Mouse (Mus musculus) spleen, adult 12 weeks (tissue): ENCODE data around the gene Ltb.

Experiments
- DNase-seq: peaks from one replicate; pipeline ENCODE4 v3.0.0; 2022; ENCODE audit warnings: low spot score

The Ltb gene

DNA sequence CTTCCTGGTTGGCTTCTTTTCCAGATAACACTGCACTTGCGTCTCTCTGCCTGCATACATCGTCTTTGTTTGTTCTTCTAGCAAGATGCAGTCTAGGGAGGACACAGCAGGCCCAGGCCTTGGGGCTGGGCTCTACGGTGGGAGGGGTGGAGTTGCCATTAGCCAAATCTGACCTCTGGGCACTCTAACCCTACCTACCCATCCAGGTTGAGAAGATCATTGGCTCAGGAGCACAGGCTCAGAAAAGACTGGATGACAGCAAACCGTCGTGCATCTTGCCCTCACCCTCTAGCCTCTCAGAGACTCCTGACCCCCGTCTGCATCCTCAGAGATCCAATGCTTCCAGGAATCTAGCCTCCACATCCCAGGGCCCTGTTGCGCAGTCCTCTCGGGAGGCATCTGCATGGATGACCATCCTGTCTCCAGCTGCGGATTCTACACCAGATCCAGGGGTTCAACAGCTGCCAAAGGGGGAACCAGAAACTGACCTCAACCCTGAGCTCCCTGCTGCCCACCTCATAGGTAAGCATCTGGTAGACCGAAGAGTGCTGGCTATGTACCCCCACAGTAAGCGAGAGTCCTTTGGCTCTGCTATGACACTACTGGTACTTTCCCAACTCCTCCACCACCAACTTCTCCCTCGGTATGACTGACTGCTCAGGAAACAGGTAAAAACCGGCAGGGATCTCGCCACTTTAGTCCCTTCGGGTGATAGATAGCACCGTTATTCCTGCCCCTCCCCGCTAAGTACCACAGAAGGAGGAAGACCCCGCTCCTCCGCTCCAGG, 798 bp downstream of the Ltb start:
- no peak for DNase-seq

DNA sequence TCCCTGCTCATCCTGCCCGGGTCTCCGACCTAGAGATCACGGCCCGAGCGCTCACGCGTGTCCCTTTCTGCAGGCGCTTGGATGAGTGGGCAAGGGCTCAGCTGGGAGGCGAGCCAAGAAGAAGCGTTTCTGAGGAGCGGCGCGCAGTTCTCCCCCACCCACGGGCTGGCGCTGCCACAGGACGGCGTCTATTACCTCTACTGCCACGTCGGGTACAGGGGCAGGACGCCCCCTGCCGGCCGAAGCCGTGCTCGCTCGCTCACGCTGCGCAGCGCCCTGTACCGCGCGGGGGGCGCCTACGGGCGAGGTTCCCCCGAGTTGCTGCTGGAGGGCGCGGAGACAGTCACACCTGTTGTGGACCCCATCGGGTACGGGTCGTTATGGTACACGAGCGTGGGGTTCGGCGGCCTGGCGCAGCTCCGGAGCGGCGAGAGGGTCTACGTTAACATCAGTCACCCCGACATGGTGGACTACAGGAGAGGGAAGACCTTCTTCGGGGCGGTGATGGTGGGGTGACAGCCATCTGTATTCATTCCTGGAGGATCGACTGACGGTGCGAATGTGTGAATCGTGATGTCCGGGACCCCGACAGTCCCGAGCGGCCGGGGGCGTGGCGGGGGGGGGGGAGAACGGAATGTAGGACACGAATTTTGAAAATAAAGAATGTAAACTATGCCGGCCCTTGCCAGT, 1.5 kb downstream of the Ltb start:
- DNase-seq = peak; percentile 73

DNA sequence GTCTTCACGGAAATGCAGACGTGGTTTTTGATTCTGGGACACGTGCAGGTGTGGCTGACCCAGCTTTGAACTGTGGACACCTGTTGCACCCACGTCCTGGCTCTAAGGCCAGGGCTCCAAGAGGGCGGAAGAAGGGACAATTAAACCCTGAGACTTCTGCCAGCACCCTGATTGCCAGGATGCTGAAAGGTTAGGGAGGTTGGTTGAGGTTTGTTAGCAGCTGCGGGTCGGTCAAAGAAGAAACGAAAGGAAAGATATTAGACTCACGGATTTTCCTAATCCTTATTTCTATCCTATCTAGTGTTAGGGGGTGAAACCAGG, 2.0 kb downstream of the Ltb start:
- DNase-seq = no peak

DNA sequence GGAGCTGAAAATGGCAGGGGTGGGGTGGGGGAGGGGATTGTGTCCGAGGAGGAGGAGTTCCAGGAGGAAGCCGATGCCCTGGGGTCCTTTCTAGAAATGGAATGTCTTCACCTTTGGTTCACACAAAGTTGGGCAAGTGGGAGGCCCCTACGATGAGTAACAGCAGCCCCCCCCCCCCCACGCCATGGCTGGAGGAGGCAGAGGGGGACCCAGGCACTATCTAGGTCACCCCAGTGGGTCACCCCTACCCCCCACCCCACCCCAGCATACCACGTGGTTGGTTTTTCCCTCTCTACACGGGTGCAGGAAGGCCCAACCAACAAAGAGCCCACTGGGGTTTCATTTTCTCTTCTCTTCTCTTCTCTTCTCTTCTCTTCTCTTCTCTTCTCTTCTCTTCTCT, 2.9 kb downstream of the Ltb start:
- DNase-seq = no peak

DNA sequence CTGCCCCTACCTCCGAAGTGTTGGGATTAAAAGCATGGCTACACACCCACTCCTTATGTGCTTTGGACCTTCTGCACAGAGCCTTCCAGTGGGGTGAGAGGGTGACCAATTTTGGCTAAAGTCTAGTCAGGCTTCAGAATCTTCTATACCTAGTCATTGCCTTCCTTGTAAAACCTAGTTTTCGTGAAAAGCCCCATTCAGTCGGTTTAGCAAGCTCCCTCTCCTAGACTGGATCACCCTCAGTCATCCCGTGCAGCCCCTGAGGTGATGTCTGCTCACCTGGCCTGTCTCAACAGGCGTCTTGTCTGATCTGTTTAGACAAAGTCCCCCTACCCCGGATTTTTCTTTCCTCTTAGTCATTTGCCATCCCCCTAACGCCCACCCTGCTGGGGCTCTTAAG, 3.8 kb downstream of the Ltb start:
- no peak for DNase-seq

DNA sequence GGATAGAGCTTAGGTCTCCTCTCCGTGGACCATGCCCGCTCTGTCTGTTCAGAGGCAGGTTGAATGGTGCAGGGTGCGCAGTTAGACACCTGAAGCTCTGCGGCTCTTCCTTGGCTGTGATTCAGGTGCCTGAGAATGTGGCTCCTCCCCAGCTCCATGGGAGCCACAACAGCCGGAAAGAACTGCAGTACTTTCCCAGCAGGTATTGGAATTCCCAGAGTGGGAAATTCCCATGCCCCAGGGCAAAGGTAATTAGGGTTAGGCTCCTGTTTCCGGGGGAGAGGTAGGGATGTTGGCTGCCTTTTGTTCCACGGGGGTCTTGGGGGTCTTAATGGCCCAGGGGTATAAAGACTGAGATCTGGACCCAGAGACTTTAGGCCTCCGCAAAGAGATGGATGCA, 4.7 kb downstream of the Ltb start:
- no peak for DNase-seq

DNA sequence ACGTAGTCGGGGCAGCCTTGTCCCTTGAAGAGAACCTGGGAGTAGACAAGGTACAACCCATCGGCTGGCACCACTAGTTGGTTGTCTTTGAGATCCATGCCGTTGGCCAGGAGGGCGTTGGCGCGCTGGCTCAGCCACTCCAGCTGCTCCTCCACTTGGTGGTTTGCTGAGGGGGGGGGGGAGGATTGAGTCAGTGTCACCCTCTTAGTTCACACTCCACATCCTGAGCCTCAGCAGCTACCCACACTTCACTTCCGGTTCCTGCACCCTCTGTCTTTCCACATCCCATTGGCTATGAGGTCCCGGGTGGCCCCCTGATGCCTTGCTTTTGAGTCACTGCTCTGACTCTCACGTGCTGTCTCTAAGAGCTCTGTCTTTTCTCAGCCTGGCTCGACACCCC, 6.2 kb downstream of the Ltb start:
- DNase-seq = peak; percentile 46

DNA sequence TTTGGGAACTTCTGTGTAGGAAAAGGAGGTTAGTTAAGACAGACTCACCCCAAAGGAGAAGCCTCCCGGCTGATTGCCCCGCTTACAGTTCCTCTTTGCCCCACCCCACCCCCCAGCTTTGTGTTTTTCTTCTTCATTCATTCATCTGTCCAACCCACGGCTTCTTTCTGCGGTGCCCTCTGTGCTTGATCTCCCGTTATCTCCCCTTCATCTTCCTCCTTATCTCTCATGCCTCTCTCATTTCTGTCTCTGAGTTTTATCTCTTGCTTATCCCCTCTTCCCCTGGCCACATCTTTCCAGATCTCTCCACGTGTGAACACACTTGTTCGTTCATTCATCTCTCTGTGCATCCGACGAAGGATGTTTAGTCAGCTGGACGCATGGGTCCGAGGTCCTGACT, 6.9 kb downstream of the Ltb start:
- no peak for DNase-seq

DNA sequence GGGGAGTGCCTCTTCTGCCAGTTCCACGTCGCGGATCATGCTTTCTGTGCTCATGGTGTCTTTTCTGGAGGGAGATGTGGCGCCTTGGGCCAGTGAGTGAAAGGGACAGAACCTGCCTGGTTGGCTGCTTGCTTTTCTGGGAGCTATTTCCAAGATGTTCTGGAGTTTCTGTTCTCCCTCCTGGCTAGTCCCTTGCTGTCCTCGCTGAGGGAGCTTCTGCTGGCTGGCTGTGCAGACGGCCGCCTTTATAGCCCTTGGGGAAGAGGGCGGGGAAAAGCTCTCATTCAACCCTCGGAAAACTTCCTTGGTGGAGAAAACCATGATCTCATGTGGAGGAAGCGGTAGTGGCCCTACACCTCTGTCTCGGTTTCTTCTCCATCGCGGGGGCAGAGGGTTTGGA, 7.5 kb downstream of the Ltb start, which contains the start of gene Tnf:
Gene Tnf (minus strand): TSS at position 221 of the 400 bp plus-strand sequence.
- DNase-seq = peak; percentile 35

DNA sequence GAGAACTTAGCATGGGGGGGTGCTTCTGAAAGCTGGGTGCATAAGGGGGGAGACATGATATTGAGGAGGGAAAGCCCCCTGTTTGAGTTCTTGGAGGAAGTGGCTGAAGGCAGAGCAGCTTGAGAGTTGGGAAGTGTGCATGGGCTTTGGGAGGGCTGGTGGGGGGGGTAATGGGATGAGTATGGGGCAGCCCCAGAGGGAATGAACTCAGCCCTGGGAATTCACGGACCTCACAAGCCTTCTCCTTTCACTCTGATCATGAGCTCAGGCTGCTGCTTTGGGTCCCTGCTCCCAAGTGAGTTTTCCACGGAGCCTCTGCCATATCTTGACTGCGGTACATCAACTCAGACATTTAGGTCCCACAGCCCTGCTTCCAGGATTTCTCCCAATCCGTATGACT, 8.2 kb downstream of the Ltb start:
- no peak for DNase-seq

DNA sequence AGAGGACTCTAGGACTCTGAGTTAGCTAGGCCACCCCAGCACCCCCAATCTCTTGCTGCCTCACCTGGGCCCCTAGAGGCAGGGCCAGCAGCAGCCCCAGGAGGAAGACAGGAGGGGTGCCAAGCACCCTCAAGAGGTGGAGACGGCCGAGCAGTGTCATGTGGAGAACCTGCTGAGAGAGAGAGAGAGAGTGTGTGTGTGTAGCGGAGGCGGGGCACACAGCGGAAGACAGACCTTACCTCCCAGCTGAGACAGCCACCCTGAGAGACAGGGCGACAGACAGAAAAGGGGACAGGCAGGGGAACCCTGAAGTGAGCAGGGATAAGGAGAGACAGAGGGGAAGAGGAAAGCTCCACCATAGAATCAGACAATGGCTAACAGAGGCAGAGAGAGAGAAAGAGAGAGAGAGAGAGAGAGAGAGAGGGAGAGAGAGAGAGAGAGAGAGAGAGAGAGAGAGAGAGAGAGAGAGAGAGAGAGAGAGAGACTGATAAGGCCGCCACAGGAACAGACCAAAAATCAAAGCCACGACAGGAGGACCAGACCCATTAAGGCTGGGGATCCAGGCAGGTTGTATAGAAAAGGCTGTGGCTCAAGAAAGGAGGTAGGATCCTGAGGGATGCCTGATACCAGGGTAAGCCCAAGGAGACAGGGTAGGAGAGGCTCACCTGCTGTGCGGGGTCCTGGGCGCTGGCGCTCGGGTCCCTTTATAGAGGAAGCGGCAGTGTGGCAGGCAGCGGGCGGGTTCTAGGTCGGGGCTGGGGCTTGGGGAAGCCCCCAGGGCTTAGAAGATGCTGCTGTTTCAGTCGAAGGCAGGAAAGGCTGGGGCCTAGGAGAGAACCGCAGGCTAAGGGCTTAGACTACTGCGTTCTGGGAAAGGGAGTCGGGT, 10.5 kb downstream of the Ltb start, which contains the start of gene Lta:
Gene Lta (minus strand): TSS at position 858 of the 886 bp plus-strand sequence.
- DNase-seq = peak; percentile 37

DNA sequence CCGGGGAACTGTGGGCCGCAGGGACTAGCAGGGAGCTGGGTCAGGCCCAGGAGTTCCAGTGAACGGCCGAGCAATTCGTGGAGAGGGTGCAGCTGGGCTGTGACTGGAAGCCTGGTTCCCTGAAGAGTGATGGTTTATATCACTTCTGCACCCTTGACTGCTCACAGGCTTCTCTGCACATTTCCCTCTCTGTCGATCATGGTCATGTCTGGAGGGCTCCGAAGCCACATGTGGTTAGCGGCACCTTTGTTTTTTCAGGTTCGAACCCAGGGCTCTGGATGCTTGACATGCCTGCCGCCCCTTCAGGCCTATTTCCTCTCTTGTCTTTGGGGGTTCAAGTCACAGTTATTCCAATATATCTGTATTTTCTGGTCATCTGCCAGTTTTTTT, 11.1 kb downstream of the Ltb start:
- DNase-seq = no peak

DNA sequence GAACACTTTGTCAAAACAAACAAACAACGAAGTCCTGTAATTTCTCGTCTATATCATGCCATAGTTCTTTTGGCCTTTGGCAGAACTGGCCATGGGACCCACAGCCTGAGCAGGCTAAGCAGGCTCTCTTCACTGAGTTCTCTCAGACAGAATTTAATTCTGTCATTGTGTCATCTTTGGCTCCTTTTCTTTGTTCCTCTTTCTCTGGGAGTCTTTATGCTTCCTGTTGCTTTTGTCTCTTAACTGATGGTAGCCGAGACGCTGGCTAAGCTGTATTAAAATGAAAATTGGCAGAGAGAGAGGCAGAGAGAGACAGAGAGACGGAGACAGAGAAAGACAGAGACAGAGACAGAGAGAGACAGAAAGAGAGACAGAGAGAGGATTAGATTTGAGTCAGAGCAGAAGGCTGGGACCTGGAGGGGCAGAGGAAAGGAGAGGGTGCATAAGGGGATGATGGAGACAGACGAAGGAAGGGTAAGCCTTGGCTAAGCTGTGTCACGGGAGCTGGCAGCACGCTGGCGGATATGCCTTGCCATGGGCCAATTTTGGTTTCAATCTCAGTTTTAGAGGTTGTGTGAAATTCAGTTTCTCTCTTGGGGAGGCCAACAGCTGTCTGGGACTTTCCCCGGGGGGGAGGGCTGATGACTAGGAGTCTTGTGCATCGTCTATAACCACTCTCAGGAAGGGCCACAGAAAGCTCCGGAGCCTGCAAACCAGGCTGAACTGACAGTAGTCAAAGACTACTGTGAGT, 15.7 kb downstream of the Ltb start:
- DNase-seq = peak; percentile 60

DNA sequence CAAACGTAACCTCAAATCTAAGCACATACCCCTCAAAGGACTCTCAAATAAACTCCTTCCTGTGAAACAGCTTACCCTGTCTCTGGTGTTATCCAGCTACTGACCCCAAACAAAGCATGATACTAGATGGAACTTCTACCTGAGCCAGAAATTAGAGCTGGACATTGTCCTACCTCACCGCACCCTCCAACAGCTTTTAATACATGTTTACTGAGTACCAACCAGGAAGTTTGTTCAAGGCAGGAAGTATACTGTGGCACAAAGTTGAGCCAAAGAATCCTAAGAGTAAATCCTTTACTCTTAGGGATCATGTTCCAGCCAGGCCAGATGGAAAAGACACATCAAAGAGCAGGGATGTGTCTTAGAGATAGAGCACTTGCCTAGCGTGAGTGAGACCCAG, 16.4 kb downstream of the Ltb start:
- no peak for DNase-seq

DNA sequence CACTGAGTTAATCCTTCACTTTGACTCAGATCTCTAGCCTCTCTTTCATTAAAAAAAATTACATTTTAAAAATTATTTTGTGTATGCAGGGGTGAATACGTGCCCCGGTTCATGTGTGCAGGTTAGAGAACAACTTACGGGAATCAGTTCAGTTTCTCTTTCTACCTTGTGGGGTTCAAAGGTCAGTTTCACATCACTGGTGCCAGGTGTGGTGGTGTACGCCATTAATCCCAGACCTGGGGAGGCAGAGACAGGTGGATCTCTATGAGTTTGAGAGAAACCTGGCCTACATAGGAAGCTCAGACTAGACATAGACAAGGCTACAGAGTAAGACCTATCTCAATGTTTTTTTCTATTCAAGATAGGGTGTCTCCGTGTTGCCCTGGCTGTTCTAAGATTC, 18.8 kb downstream of the Ltb start:
- DNase-seq = no peak

DNA sequence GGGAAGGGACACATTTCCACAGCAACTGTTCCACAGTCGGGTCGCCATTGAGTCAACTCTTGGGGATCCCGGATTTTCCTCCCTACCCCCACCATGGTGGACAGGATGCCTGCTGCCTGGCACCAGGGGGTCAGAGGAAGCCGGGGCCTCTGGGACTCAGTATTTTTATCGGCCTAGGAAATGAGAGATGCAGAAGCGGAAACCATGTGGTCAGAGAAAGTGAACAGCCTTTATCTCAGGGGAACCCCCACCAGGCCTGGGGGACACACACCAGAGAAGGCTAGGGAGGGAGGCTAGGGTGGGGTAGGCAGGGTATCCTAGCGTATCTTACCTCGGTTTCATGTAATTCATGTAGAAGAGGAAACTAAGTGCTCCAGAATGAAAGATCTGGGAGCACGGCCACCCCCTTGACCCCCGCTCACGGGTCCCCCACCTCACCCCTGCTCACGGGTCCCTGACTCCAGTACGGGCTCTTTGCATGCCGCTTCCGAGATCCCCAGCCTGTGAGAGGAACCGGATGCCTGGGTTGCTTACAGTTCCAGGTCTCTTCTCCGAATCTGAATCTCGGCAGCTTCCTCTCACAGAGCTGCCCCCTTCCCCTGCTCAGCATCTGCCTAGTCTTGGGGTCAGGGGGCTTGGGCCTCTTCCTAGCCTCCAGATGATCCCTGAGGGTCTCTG, 24.4 kb downstream of the Ltb start:
- no peak for DNase-seq

DNA sequence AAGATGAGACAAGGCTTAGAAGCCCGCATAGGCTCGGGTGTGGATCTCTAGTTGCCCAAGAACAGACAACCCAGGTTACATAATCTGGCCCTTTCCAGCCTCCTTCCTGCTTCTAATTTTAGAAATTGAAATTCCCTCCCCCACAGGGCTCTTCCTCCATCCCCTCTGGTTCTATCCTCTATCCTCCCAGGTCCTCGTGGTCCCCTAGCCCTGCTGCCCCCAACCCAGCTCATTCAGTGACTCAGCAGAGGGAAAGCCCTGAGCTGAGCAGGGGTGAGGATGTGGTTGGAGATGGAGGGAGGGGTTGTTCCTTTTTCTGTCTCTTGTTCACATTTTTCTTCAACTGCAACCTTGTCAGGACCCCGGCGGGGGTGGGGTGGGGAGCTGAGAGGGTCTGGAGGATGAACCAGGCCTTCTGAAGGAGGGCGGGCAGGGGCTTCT, 25.4 kb downstream of the Ltb start:
- no peak for DNase-seq

DNA sequence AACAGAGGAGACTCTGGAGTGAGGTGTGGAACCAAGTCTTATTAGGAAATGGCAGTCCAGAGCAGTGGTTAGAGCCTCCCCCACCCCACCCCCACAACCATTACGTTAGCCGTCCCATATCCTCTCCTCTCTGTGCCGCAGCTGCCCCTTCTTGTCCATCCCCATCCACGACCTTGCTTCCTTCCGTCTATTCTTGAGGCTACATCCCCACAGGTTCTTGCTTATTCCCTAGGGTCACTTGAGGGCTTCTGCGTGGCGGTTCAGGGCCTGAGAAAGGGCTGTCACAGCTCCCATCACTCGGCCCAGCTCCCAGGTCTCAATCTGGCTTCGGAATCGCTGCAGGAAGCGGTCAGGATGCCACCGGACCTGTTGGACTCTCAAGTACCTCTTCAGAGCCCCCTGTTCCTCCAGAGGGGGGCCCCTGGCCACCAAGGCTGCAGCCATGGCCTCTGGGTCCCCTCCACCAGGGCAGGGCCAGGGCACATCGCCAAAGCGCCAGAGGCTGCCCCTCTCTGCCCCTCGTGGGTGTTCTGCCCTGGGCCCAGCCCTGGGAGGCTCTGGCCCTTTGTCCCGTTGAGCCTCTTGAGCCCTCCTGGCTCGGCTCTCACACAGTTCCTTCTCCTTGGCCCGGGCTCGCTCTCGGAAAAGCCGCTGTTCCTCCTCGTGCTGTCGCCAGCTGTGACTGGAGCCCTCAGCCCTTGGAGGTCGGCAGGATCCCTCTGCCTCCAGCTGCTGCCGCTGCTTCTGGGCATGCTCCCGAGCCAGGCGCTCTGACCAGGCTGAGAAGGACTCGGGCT, 26.1 kb downstream of the Ltb start, which contains the start of gene Gm16181:
Gene Gm16181 (plus strand): TSS at position 679 of the 797 bp plus-strand sequence.
- DNase-seq = no peak

DNA sequence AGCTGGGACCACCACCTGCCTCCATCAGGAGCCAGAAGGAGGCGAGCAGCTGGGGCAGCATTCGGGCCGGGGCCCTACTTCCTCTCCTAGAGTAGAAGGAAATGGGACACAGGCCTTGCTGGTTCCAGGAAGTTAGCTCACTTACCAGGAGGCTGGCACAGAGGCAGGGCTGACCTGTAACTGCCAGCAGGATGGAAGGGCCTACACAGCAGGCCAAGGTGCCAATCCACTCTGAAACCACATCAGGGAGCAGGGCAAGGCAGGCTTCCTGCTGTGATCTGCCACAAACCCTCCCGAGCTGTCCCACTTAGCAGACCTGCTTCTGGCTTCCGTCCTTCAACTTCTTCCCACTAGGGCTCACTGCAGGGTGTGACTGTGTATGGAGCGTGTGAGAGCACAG, 28.1 kb downstream of the Ltb start:
- no peak for DNase-seq

DNA sequence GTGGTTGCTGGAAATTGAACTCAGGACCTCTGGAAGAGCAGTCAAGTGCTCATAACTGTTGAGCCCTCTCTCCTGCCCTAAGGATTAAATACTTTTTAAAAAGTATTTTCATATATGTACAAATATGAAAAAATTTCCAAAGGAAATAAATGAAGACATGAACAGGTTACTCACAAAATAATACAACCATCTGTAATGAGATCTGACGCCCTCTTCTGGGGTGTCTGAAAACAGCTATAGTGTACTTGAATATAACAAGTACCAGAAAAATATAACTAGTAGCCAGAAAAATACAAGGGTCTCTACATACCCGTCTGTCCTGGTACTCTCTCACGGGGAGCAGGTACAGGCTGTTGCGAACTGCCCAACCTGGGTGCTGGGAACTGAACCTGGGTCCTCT, 30.4 kb downstream of the Ltb start:
- no peak for DNase-seq

DNA sequence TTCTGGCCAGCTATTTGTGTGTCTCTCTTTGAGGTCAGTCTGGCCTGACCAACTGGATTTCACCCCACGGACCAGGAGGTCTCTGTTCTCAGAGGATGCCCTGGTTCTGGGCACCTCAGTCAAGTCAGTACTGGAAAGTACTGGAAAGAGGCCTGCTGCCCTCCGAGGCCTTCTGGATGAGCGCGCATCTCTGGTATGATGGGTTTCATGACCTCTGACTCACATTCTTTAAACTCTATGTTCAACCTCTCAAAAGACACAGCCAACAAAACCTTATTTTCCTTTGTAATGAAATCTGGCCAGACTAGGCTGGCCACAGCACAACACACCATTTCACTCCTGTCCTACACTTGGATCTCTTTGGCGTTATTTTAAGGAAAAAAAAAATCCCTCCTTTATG, 31.2 kb downstream of the Ltb start:
- no peak for DNase-seq
